Mouse (Mus musculus) limb, embryonic 11.5 days (tissue): ENCODE results near the gene Krt80. TPM values are rescaled to one million over a fixed set of nuclear protein-coding genes. Genes with fewer than 3 reads are reported as not detected.
A peak's percentile ranks its signal among the peaks of the same experiment; 100 is the strongest.

ENCODE experiments used
- ATAC-seq: fragments of 200-750 bp; cut with Nextera tagmentation; 2 replicates; pipeline ENCODE4 v1.8.0; 2017; ENCODE audit warnings: low read depth; ENCODE audit not compliant: insufficient number of reproducible peaks, low FRiP score, low TSS enrichment
- DNase-seq: peaks from one replicate; pipeline ENCODE4 v3.0.0-alpha.2; 2015; ENCODE audit warnings: low spot score
- H3K27ac ChIP-seq: fragments of 300-500 bp; sonication (generic); replicated peaks from 2 replicates; pipeline ENCODE4 v1.5.1; 2014; ENCODE audit warnings: low read depth, mild to moderate bottlenecking, low read length
- H3K27me3 ChIP-seq: fragments of 300-500 bp; sonication (generic); 2 replicates; pipeline ENCODE4 v1.6.1; 2014; ENCODE audit warnings: mild to moderate bottlenecking, low read length, mixed read lengths; ENCODE audit not compliant: control insufficient read depth, insufficient read depth
- H3K36me3 ChIP-seq: fragments of 300-500 bp; sonication (generic); 2 replicates; pipeline ENCODE4 v1.6.1; 2014; ENCODE audit warnings: mild to moderate bottlenecking, low read length, moderate library complexity, mixed read lengths; ENCODE audit not compliant: control insufficient read depth, insufficient read depth
- H3K4me1 ChIP-seq: fragments of 300-500 bp; sonication (generic); 2 replicates; pipeline ENCODE4 v1.6.1; 2014; ENCODE audit warnings: low read length, mixed read lengths; ENCODE audit not compliant: control insufficient read depth, insufficient read depth
- H3K4me2 ChIP-seq: fragments of 300-500 bp; sonication (generic); 2 replicates; pipeline ENCODE4 v1.6.1; 2014; ENCODE audit warnings: low read depth, mild to moderate bottlenecking, moderate library complexity; ENCODE audit not compliant: severe bottlenecking
- H3K4me3 ChIP-seq: fragments of 300-500 bp; sonication (generic); 2 replicates; pipeline ENCODE4 v1.5.1; 2014; ENCODE audit warnings: low read depth, low read length
- H3K9ac ChIP-seq: fragments of 300-500 bp; sonication (generic); 2 replicates; pipeline ENCODE4 v1.6.1; 2014; ENCODE audit warnings: mild to moderate bottlenecking, low read length
- H3K9me3 ChIP-seq: fragments of 300-500 bp; sonication (generic); 2 replicates; pipeline ENCODE4 v1.6.1; 2016; ENCODE audit warnings: low read length; ENCODE audit not compliant: control insufficient read depth
- WGBS: fragments of 180-500 bp; shearing (Covaris S2); extraction: QIAGEN DNeasy Blood & Tissue Kit; methylation state at CpG from one replicate; pipeline ENCODE4 v1.1.7; 2014; 5-methylcytosine and 5-hydroxymethylcytosine counted together
- polyA plus RNA-seq: library from polyadenylated mRNA; unstranded; fragments of >200 nt; fragmentation: Nextera tagmentation; extraction: Ambion mirVana; gene quantifications from 2 replicates; pipeline ENCODE4 v1.2.1, GENCODE M21; 2014

Gene Krt80
- polyA plus RNA-seq, 1 experiment from 2014 or later: not detected

- ATAC-seq: no peak
- H3K4me3 ChIP-seq: no peak overlapping the region
- H3K36me3 ChIP-seq: no peaks in the 10 kb centered on the region
- no peak overlapping the region for H3K4me2 ChIP-seq
- no peaks in the 10 kb centered on the region for H3K9me3 ChIP-seq
- H3K27ac ChIP-seq: no peak overlapping the region
- no peaks in the 10 kb centered on the region for H3K27me3 ChIP-seq
- H3K4me1 ChIP-seq: 0 out of 2 replicates have a peak, but pooled peaks cover 10% of the 10 kb centered on the region
- 88% methylated on average over 4 of the region's 4 CpGs for WGBS
- no peak overlapping the region for H3K9ac ChIP-seq
- DNase-seq: no peak
Measured at GRCm38 (mm10) chr15:101315378-101315777, 54.6 kb downstream of the Krt80 start.

GRCm38 (mm10) chr15:101312006-101312405 is 58.0 kb downstream of the Krt80 start:
- Histone ChIP-seq H3K9me3 (no peaks in the 10 kb centered on the region), H3K4me1 (peaks cover 7% of the 10 kb centered on the region; the same call in 1 of the 2 replicates), H3K4me3 (no peak overlapping the region), H3K36me3 (no peaks in the 10 kb centered on the region), H3K9ac (no peak overlapping the region), H3K27me3 (no peaks in the 10 kb centered on the region), H3K27ac (no peak overlapping the region), H3K4me2 (no peak overlapping the region)
- ATAC-seq (no peak), DNase-seq (no peak)
- 78% methylated on average over 6 of the region's 6 CpGs for WGBS

GRCm38 (mm10) chr15:101311087-101311770 is 58.7 kb downstream of the Krt80 start:
- Histone ChIP-seq H3K36me3 (no peaks in the 10 kb centered on the region), H3K4me1 (peaks cover 5% of the 10 kb centered on the region; the same call in 1 of the 2 replicates), H3K27ac (no peak overlapping the region), H3K4me2 (no peak overlapping the region), H3K9ac (no peak overlapping the region), H3K9me3 (no peaks in the 10 kb centered on the region), H3K27me3 (no peaks in the 10 kb centered on the region), H3K4me3 (no peak overlapping the region)
- DNase-seq (no peak), ATAC-seq (no peak)
- WGBS: 61% methylated on average over 14 of the region's 15 CpGs

GRCm38 (mm10) chr15:101309493-101309892 is 60.5 kb downstream of the Krt80 start:
- Histone ChIP-seq H3K36me3 (no peaks in the 10 kb centered on the region), H3K4me1 (peaks cover 5% of the 10 kb centered on the region; the same call in 1 of the 2 replicates), H3K9me3 (no peaks in the 10 kb centered on the region), H3K4me2 (no peak overlapping the region), H3K27me3 (no peaks in the 10 kb centered on the region), H3K27ac (0 out of 2 replicates have a peak overlapping the region, but pooled peaks have one; percentile 1), H3K9ac (no peak overlapping the region), H3K4me3 (no peak overlapping the region)
- 41% methylated on average over 5 of the region's 5 CpGs for WGBS
- ATAC-seq (no peak), DNase-seq (no peak)

GRCm38 (mm10) chr15:101308440-101309348 is 61.3 kb downstream of the Krt80 start:
- Histone ChIP-seq H3K9ac (no peak overlapping the region), H3K4me3 (no peak overlapping the region), H3K4me1 (peaks cover 5% of the 10 kb centered on the region; the same call in 1 of the 2 replicates), H3K9me3 (no peaks in the 10 kb centered on the region), H3K36me3 (no peaks in the 10 kb centered on the region), H3K4me2 (no peak overlapping the region), H3K27ac (0 out of 2 replicates have a peak overlapping the region, but pooled peaks have one; percentile 42), H3K27me3 (no peaks in the 10 kb centered on the region)
- DNase-seq: no peak
- WGBS: 62% methylated on average over 13 of the region's 13 CpGs
- ATAC-seq: no peak

- no peak for ATAC-seq
- DNase-seq: no peak
- 86% methylated on average over 4 of the region's 4 CpGs for WGBS
Measured at GRCm38 (mm10) chr15:101306459-101306858, 63.5 kb downstream of the Krt80 start.

GRCm38 (mm10) chr15:101303830-101304229 is 66.1 kb downstream of the Krt80 start:
- H3K9me3 ChIP-seq: no peaks in the 10 kb centered on the region
- H3K36me3 ChIP-seq: no peaks in the 10 kb centered on the region
- ATAC-seq (no peak), DNase-seq (no peak)
- H3K9ac ChIP-seq: no peak overlapping the region
- WGBS: 88% methylated on average over 4 of the region's 4 CpGs
- peaks cover 5% of the 10 kb centered on the region; the same call in 1 of the 2 replicates for H3K4me1 ChIP-seq
- H3K27ac ChIP-seq: no peak overlapping the region
- no peak overlapping the region for H3K4me3 ChIP-seq
- no peaks in the 10 kb centered on the region for H3K27me3 ChIP-seq
- no peak overlapping the region for H3K4me2 ChIP-seq

More at GRCm38 (mm10) chr15:101306459-101306858, 63.5 kb downstream of the Krt80 start:
- Histone ChIP-seq H3K27me3 (no peaks in the 10 kb centered on the region), H3K27ac (no peak overlapping the region), H3K4me3 (no peak overlapping the region), H3K36me3 (no peaks in the 10 kb centered on the region), H3K4me1 (peaks cover 5% of the 10 kb centered on the region; the same call in 1 of the 2 replicates), H3K9me3 (no peaks in the 10 kb centered on the region), H3K4me2 (no peak overlapping the region), H3K9ac (no peak overlapping the region)

GRCm38 (mm10) chr15:101302201-101302600 is 67.8 kb downstream of the Krt80 start:
- no peak overlapping the region for H3K9ac ChIP-seq
- H3K9me3 ChIP-seq: no peaks in the 10 kb centered on the region
- H3K36me3 ChIP-seq: no peaks in the 10 kb centered on the region
- H3K4me1 ChIP-seq: 0 out of 2 replicates have a peak, but pooled peaks cover 2% of the 10 kb centered on the region
- DNase-seq (no peak), ATAC-seq (no peak)
- no peak overlapping the region for H3K4me2 ChIP-seq
- H3K4me3 ChIP-seq: no peak overlapping the region
- WGBS: 82% methylated on average over 3 of the region's 3 CpGs
- H3K27me3 ChIP-seq: no peaks in the 10 kb centered on the region
- H3K27ac ChIP-seq: no peak overlapping the region
